Mouse (Mus musculus): Measurements from ENCODE around the gene Sult1b1.

GRCm38 (mm10) chr5:87498936-87499335 is 39.1 kb downstream of the Sult1b1 start:
- TF ChIP-seq GATA1 (IDR thresholded peaks at IDR 0.05; ENCODE audit: borderline replicate concordance, low read length) (no peak), FLI1 (IDR thresholded peaks at IDR 0.05; ENCODE audit: low read length) (no peak)

All from megakaryocyte, embryonic 14.5 days (primary cell).